Mouse (Mus musculus) cerebellum, adult 18-20 months (tissue): ENCODE measurements around the gene Ppp1r32.
A peak's percentile ranks its signal among the peaks of the same experiment; 100 is the strongest.

Experiments
- DNase-seq, 2 experiments: peaks; one replicate each; pipeline ENCODE4 v3.0.0; 2021

Gene Ppp1r32

DNA sequence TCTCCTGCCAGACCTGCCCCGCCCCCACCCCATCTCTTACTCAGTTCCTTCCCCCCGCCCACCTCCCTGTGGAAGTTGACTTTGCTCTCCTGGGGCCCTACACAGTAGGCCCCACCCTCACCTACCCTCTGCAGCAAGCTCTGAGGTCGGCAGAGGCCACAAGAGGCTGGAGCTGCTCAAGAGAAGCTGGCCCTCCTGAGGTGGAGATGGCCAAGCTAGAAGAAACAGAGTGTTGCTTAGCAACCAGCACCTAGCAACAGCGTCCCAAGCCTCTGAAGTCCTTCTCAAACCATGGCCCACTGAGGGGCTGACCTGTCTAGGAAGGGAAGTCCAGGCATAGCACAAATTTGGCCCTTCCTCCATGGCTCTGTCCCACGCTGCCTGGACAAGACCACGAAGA lies at the start of gene Ppp1r32:
Gene Ppp1r32 (minus strand): TSS at position 226 of the 400 bp plus-strand sequence.
- DNase-seq: no peak

DNA sequence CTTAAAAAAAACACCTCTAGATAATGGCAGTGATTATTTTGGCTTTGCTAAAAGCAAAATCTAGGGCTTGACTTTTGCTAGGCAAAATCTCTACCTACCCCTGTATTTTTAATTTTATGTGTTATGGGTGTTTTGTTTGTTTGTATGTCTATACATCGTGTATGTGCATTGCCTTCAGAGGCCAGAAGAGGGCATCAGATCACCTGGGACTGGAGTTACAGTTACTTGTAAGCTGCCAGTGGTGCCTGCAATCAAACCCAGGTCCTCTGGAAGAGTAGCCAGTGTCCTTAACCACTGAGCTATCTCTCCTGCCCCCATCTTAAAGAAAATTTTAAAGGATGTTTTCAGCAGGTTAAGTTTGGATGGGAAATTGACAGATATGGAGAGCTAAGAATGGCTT lies 47.4 kb upstream of the Ppp1r32 start:
- no peak for DNase-seq

GRCm38 (mm10) chr19:10525910-10526309 lies 43.2 kb upstream of the Ppp1r32 start, which contains the start of gene Sdhaf2:
Gene Sdhaf2, minus strand, starts transcription at chr19:10526142.
- DNase-seq: peak; percentile 40 to 48

DNA sequence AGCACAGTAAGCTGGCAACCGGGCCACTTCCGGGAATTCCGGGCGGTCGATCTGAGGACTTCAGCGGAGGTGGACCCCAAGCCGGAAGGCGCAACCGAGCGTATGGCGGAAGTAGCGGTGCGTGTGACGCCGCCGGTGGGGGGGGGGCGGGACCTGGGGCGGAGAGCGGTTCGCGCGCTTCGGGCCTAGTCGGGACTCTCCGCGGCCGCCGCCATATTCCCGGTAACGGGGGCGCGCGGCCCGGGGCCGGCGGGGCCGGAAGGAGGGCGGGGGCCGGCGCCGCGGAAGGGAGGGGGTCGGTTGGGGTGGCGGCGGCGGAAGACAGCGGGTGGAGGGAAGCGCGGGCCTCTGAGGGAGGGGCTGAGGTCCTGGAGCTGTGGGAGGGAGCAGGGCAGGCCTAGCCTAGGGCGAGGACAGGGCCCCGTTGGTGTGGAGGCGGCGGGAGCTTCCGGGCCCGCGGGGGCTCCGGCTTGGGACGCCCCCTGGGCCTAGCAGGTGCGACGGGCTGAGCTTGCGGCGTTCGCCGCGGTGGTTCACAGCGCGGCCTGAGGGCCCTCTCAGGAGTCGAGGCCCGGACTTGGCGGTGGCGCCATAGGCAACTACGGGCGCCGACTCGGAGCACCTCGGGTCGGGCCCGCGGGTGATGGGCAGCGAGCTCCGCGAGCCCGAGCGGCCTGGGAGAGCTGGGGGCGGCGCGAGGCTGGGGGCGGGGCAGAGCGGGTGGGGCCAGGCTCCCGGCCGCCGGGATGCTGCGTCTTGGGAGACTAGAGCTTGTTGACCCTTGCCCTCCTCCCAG lies 42.6 kb upstream of the Ppp1r32 start, which contains the start of gene Cpsf7:
Gene Cpsf7 (plus strand): TSS at position 161 of the 796 bp plus-strand sequence.
- DNase-seq: peak; percentile 89 to 91

DNA sequence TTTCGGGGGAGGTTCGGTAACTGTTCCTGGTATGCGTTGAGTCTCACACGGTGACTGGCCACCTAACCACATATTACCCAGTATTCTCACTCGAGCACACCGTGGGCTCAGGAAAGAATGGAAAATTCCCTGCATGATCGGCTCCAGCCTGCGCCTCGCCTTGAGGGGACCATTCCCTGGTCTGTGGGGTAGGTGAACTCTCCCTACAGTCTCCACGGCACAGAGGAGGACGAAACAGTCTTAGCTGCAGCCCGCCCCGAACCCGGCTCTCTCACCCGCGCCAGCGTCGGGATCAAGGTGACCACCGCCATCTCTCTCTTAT lies 42.0 kb upstream of the Ppp1r32 start:
- no peak for DNase-seq

DNA sequence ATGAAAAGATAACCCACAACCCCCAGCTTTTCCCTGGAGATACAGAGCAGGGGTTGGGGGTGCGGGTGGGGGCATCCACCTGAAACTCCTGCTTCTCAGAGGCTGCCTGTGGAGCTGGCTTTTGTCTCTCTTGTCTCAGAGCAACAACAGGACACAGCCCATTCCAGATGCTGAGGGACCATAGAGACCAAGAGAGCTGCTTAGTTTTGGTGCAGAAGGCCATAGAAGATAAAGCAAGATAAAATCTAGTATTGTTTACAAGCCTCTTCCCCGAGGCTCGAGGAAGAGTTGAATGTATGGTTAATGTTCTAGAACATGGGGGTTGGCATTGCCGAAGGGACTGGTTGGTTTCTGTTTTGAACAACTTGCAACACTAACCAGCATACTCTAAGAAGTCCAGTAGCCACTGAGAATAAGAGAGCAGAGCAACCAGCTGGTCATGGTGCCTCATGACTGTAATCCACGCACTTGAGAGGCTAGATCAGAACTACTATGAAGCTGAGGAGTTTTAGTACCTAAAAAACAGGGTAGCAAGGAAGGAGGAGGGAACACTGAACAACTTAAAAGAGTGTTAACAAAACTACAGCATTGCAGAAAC lies 40.9 kb upstream of the Ppp1r32 start:
- DNase-seq: no peak

GRCm38 (mm10) chr19:10521926-10522325 lies 39.2 kb upstream of the Ppp1r32 start:
- no peak for DNase-seq

GRCm38 (mm10) chr19:10520355-10520754 lies 37.6 kb upstream of the Ppp1r32 start:
- no peak for DNase-seq

GRCm38 (mm10) chr19:10510759-10511330 lies 28.1 kb upstream of the Ppp1r32 start:
- no peak for DNase-seq

DNA sequence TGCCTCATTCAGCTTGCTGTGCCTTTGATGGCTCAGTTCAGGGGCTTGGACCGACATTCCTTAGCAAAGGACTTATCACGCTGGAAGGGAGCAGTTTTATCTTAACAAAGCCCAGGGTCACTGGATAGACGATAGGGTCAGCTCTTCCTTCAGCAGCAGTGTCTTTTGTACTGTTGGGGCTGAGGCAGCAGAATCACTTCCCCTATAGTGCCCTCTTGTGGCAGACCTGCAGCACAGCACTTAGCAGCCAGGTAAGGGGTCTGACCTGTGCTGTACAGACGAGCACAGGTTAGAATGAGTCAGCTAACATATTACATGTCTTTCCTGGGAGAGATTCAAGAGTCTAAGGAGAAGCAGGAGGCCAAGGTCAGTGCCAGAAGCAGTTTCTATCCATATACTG lies 19.8 kb upstream of the Ppp1r32 start:
- peak; percentile 45 to 50 for DNase-seq

GRCm38 (mm10) chr19:10500581-10500980 lies 17.9 kb upstream of the Ppp1r32 start:
- no peak for DNase-seq

GRCm38 (mm10) chr19:10497512-10498160 lies 14.9 kb upstream of the Ppp1r32 start:
- DNase-seq: no peak

- DNase-seq: no peak
Measured at GRCm38 (mm10) chr19:10496976-10497375, 14.2 kb upstream of the Ppp1r32 start.

- no peak for DNase-seq
Measured at GRCm38 (mm10) chr19:10495670-10496069, 12.9 kb upstream of the Ppp1r32 start.

- peak; percentile 68 to 69 for DNase-seq
Measured at GRCm38 (mm10) chr19:10486264-10486738, 3.6 kb upstream of the Ppp1r32 start.

- no peak for DNase-seq
Measured at GRCm38 (mm10) chr19:10479541-10479940, 3.2 kb downstream of the Ppp1r32 start.

- no peak for DNase-seq
Measured at GRCm38 (mm10) chr19:10473779-10474178, 8.9 kb downstream of the Ppp1r32 start.

DNA sequence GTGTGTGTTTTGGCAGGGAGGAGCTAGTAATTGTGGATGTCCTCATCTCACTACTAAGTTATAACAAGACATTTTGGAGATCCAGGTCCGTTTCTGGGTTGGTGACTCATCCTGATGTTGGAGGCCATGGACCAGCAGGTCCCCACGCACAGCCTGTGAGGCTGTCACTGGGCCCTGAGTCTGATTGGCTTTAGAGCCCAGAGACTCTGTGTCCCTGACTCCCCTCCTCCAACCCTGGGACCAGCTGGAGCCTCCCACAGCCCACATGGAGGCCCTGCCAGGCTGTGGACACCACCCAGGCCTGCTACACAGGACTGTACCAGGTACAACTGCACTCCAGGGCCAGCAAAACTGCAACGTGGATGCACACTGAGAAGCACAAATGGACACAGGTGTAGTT lies 9.8 kb downstream of the Ppp1r32 start:
- DNase-seq: no peak

GRCm38 (mm10) chr19:10469171-10469658 lies 13.5 kb downstream of the Ppp1r32 start:
- no peak for DNase-seq

GRCm38 (mm10) chr19:10464427-10464826 lies 18.3 kb downstream of the Ppp1r32 start:
- DNase-seq: no peak

- no peak for DNase-seq
Measured at GRCm38 (mm10) chr19:10461584-10461983, 21.1 kb downstream of the Ppp1r32 start.

DNA sequence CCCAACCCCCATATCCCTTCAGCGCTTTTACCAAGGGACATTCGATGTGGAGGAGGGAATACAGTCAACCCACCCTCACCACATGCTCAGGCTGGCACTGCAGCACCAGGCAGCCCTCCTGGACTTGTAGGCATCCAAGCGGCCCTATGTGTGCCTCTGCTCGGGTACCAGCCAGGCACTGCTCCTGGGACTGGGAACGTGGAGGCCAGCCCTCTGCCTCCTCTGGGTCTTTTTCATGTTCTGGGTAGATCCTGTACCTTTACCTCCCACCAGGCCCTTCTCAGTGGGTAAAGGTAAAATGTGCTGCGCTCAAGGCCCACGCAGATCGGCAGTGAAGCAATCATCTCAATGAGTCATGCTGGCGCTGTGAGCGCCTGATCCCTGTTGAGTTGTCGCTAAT lies 22.8 kb downstream of the Ppp1r32 start:
- DNase-seq: no peak

GRCm38 (mm10) chr19:10458096-10458495 lies 24.6 kb downstream of the Ppp1r32 start:
- DNase-seq: no peak
